Comparison of ENCODE assay signal across 8 mouse cellular contexts in genomic region chr11:102990152-102990663, GRCm38 (mm10). TPM values are rescaled to one million over a fixed set of nuclear protein-coding genes. Genes with fewer than 3 reads are reported as not detected.
DNase-seq lines count a peak whose midpoint lies in the region; ATAC-seq and TF ChIP-seq lines count a peak whose summit lies in the region.

No protein-coding gene starts in this region.

- H3K4me1 ChIP-seq in heart, adult 2 months (ENCODE audit: control insufficient read depth, insufficient read depth, low read length) = no peaks in the 10 kb centered on the region
- no peaks in the 10 kb centered on the region for H3K4me1 ChIP-seq in embryonic fibroblast, embryonic 13.5 days (ENCODE audit: control insufficient read depth, insufficient read depth, low read length)
- peaks cover 16% of the 10 kb centered on the region for H3K4me1 ChIP-seq in hindbrain, embryonic 14.5 days (replicated peaks; ENCODE audit: control insufficient read depth, insufficient read depth, low read length)
- H3K4me1 ChIP-seq in limb, embryonic 14.5 days (ENCODE audit: control insufficient read depth, insufficient read depth, low read length) = peaks cover 15% of the 10 kb centered on the region; the same call in 1 of the 2 replicates
- H3K4me1 ChIP-seq in neural tube, embryonic 11.5 days (ENCODE audit: control insufficient read depth, insufficient read depth, low read length) = peaks cover 11% of the 10 kb centered on the region

- H3K4me3 ChIP-seq in heart, adult 2 months = peak overlapping the region; percentile 50
- peak overlapping the region; percentile 10 for H3K4me3 ChIP-seq in embryonic fibroblast, embryonic 13.5 days (ENCODE audit: insufficient read depth, low read length)
- H3K4me3 ChIP-seq in hindbrain, embryonic 14.5 days (replicated peaks; ENCODE audit: low read length) = peak overlapping the region; percentile 12
- H3K4me3 ChIP-seq in limb, embryonic 14.5 days (replicated peaks; ENCODE audit: low read length) = peak overlapping the region; percentile 42
- H3K4me3 ChIP-seq in neural tube, embryonic 11.5 days (ENCODE audit: low read depth, low read length) = peak overlapping the region; percentile 22

- TF ChIP-seq EP300 in heart, adult 2 months (IDR thresholded peaks at IDR 0.05; ENCODE audit: insufficient read depth, low read depth, low read length) = no peak

- WGBS in heart, adult 2 months = 6% methylated on average over 29 of the region's 29 CpGs
- WGBS in hindbrain, embryonic 14.5 days = 1% methylated on average over 29 of the region's 29 CpGs
- WGBS in limb, embryonic 14.5 days = 9% methylated on average over 29 of the region's 29 CpGs
- 2% methylated on average over 29 of the region's 29 CpGs for WGBS in neural tube, embryonic 11.5 days

- H3K9me3 ChIP-seq in hindbrain, embryonic 14.5 days (ENCODE audit: control insufficient read depth, low read length) = no peaks in the 10 kb centered on the region
- H3K9me3 ChIP-seq in limb, embryonic 14.5 days (ENCODE audit: control insufficient read depth, low read length) = no peaks in the 10 kb centered on the region
- H3K9me3 ChIP-seq in neural tube, embryonic 11.5 days (ENCODE audit: control insufficient read depth, low read length) = no peaks in the 10 kb centered on the region

- peak overlapping the region; percentile 28 for H3K9ac ChIP-seq in heart, adult 2 months (ENCODE audit: low read depth, low read length)
- peak overlapping the region; percentile 9 for H3K9ac ChIP-seq in hindbrain, embryonic 14.5 days
- peak overlapping the region; percentile 51 for H3K9ac ChIP-seq in limb, embryonic 14.5 days (ENCODE audit: low read depth, low read length, severe bottlenecking)
- H3K9ac ChIP-seq in neural tube, embryonic 11.5 days (ENCODE audit: low read length) = peak overlapping the region; percentile 16; the same call in 1 of the 2 replicates

- no peak for ATAC-seq in hindbrain, embryonic 14.5 days (ENCODE audit: low FRiP score)
- no peak for ATAC-seq in limb, embryonic 14.5 days (ENCODE audit: low FRiP score, low read depth)
- ATAC-seq in neural tube, embryonic 11.5 days (ENCODE audit: insufficient read depth, low FRiP score, low TSS enrichment) = no peak
- ATAC-seq in erythroid progenitor cell, adult 5-6 weeks (replicated peaks; ENCODE audit: low FRiP score, poor library complexity, severe bottlenecking) = no peak

- intact Hi-C loops in heart, adult 2 months (cut with DNase I) = loop anchor here (5.0 kb wide), 1 partner anchor 218 kb away; no protein-coding TSS in a partner anchor

- H3K27ac ChIP-seq in heart, adult 2 months = no peak overlapping the region
- H3K27ac ChIP-seq in embryonic fibroblast, embryonic 13.5 days (ENCODE audit: insufficient read depth, low read length) = no peak overlapping the region
- no peak overlapping the region for H3K27ac ChIP-seq in hindbrain, embryonic 14.5 days
- H3K27ac ChIP-seq in limb, embryonic 14.5 days (replicated peaks; ENCODE audit: low read depth, low read length) = no peak overlapping the region
- H3K27ac ChIP-seq in neural tube, embryonic 11.5 days (ENCODE audit: low read depth, low read length) = no peak overlapping the region

- DNase-seq in heart, adult 2 months = peak; percentile 52 to 63
- DNase-seq in heart, adult 9 months (ENCODE audit: low spot score in 2 of 2) = no peak
- DNase-seq in adrenal gland, postnatal 36 days = peak; percentile 76 to 82
- DNase-seq in hindbrain, embryonic 14.5 days (ENCODE audit: low spot score) = no peak
- no peak for DNase-seq in limb, embryonic 14.5 days (ENCODE audit: low spot score)
- DNase-seq in neural tube, embryonic 11.5 days (ENCODE audit: low spot score) = peak; percentile 57

- TF ChIP-seq POLR2A in heart, adult 2 months (IDR thresholded peaks at IDR 0.05; ENCODE audit: insufficient read depth, low read depth, low read length) = no peak
- no peak for TF ChIP-seq POLR2A in embryonic fibroblast, embryonic 13.5 days (IDR thresholded peaks at IDR 0.05; ENCODE audit: low read depth, low read length)
- TF ChIP-seq POLR2A in limb, embryonic 14.5 days (IDR thresholded peaks at IDR 0.05; ENCODE audit: borderline replicate concordance, extremely low read depth, insufficient read depth, insufficient read length) = no peak

- no peaks in the 10 kb centered on the region for H3K27me3 ChIP-seq in heart, adult 2 months (ENCODE audit: control insufficient read depth, insufficient read depth, low read length)
- peaks cover 17% of the 10 kb centered on the region for H3K27me3 ChIP-seq in hindbrain, embryonic 14.5 days (ENCODE audit: control insufficient read depth, insufficient read depth, low read length)
- peaks cover 32% of the 10 kb centered on the region for H3K27me3 ChIP-seq in limb, embryonic 14.5 days (ENCODE audit: control insufficient read depth, insufficient read depth, low read length)
- peaks cover 35% of the 10 kb centered on the region for H3K27me3 ChIP-seq in neural tube, embryonic 11.5 days (ENCODE audit: control insufficient read depth, insufficient read depth, low read length)

- TF ChIP-seq CTCF in heart, adult 2 months (IDR thresholded peaks at IDR 0.05) = peak; percentile 72
- TF ChIP-seq CTCF in embryonic fibroblast, embryonic 13.5 days (IDR thresholded peaks at IDR 0.05; ENCODE audit: borderline replicate concordance, insufficient read depth, low read length) = peak; percentile 47; the same call in 1 of the 2 replicates

- no peaks in the 10 kb centered on the region for H3K36me3 ChIP-seq in heart, adult 2 months (ENCODE audit: control insufficient read depth, insufficient read depth, low read length)
- H3K36me3 ChIP-seq in hindbrain, embryonic 14.5 days (replicated peaks; ENCODE audit: control insufficient read depth, insufficient read depth) = peaks cover 12% of the 10 kb centered on the region
- peaks cover 17% of the 10 kb centered on the region for H3K36me3 ChIP-seq in limb, embryonic 14.5 days (ENCODE audit: control insufficient read depth, insufficient read depth, low read length)
- H3K36me3 ChIP-seq in neural tube, embryonic 11.5 days (ENCODE audit: control insufficient read depth, insufficient read depth, low read length) = peaks cover 4% of the 10 kb centered on the region; the same call in 1 of the 2 replicates

- H3K4me2 ChIP-seq in hindbrain, embryonic 14.5 days (replicated peaks) = peak overlapping the region; percentile 53
- peak overlapping the region; percentile 80 for H3K4me2 ChIP-seq in limb, embryonic 14.5 days (replicated peaks; ENCODE audit: low read depth, low read length, severe bottlenecking)
- H3K4me2 ChIP-seq in neural tube, embryonic 11.5 days (ENCODE audit: low read depth) = peak overlapping the region; percentile 48

- no peaks in the 10 kb centered on the region for H3K79me2 ChIP-seq in heart, adult 2 months (replicated peaks; ENCODE audit: control insufficient read depth, insufficient read depth, low read length)

RNA-seq across cellular contexts. Expression of gene Nmt1, which starts 37.8 kb away (rescaled TPM):
- total RNA-seq in heart, adult 2 months (2021) = 10 to 100 TPM; 60.5 to 67.2 TPM
- polyA plus RNA-seq in heart, adult 2 months (2012; rRNA removed) = 37.1 and 55.3 TPM in 2 replicates
- 100 to 1,000 TPM; 100 to 114 TPM for total RNA-seq in adrenal gland, postnatal 36 days (2021)
- 91.1 and 111 TPM in 2 replicates for polyA plus RNA-seq in embryonic fibroblast, embryonic 13.5 days (2011; ENCODE audit: insufficient read length, low read depth, missing spikeins)
- polyA plus RNA-seq in hindbrain, embryonic 14.5 days (2014; fragmentation: Nextera tagmentation; extraction: Ambion mirVana) = 31.8 and 34.3 TPM in 2 replicates
- polyA plus RNA-seq in limb, embryonic 14.5 days (2012; rRNA removed) = 45.9 and 48.9 TPM in 2 replicates
- 50.2 and 53.9 TPM in 2 replicates for polyA plus RNA-seq in limb, embryonic 14.5 days (2014; fragmentation: Nextera tagmentation; extraction: Ambion mirVana)
- 51.5 and 53.3 TPM in 2 replicates for polyA plus RNA-seq in neural tube, embryonic 11.5 days (2014; fragmentation: Nextera tagmentation; extraction: Ambion mirVana)
- total RNA-seq in erythroid progenitor cell, adult 5-6 weeks (2015; ENCODE audit: low replicate concordance) = 25.2 and 31.0 TPM in 2 replicates
- 27.1 and 35.8 TPM in 2 replicates for total RNA-seq in erythroid progenitor cell, adult 5-6 weeks (2017; ENCODE audit: low replicate concordance)

RNA-seq across cellular contexts. Expression of gene Dcakd, which starts 37.9 kb away (rescaled TPM):
- total RNA-seq in heart, adult 2 months (2021) = 10 to 100 TPM; 69.3 to 75.0 TPM
- 122 and 139 TPM in 2 replicates for polyA plus RNA-seq in heart, adult 2 months (2012; rRNA removed)
- total RNA-seq in adrenal gland, postnatal 36 days (2021) = 10 to 100 TPM; 65.4 to 66.8 TPM
- 57.7 and 66.6 TPM in 2 replicates for polyA plus RNA-seq in embryonic fibroblast, embryonic 13.5 days (2011; ENCODE audit: insufficient read length, low read depth, missing spikeins)
- 161 and 166 TPM in 2 replicates for polyA plus RNA-seq in hindbrain, embryonic 14.5 days (2014; fragmentation: Nextera tagmentation; extraction: Ambion mirVana)
- polyA plus RNA-seq in limb, embryonic 14.5 days (2012; rRNA removed) = 182 and 259 TPM in 2 replicates
- polyA plus RNA-seq in limb, embryonic 14.5 days (2014; fragmentation: Nextera tagmentation; extraction: Ambion mirVana) = 173 and 185 TPM in 2 replicates
- 319 and 323 TPM in 2 replicates for polyA plus RNA-seq in neural tube, embryonic 11.5 days (2014; fragmentation: Nextera tagmentation; extraction: Ambion mirVana)
- total RNA-seq in erythroid progenitor cell, adult 5-6 weeks (2015; ENCODE audit: low replicate concordance) = 6.8 and 13.4 TPM in 2 replicates
- total RNA-seq in erythroid progenitor cell, adult 5-6 weeks (2017; ENCODE audit: low replicate concordance) = 4.4 and 10.7 TPM in 2 replicates

RNA-seq across cellular contexts. Expression of gene C1ql1, which starts 43.7 kb away (rescaled TPM):
- total RNA-seq in heart, adult 2 months (2021) = not detected
- 0.10 TPM in 1 of 2 replicates, not detected in the other for polyA plus RNA-seq in heart, adult 2 months (2012; rRNA removed)
- total RNA-seq in adrenal gland, postnatal 36 days (2021) = 10 to 100 TPM; 32.8 to 40.4 TPM
- not detected in 2 replicates for polyA plus RNA-seq in embryonic fibroblast, embryonic 13.5 days (2011; ENCODE audit: insufficient read length, low read depth, missing spikeins)
- polyA plus RNA-seq in hindbrain, embryonic 14.5 days (2014; fragmentation: Nextera tagmentation; extraction: Ambion mirVana) = 12.0 and 14.6 TPM in 2 replicates
- 3.3 and 4.8 TPM in 2 replicates for polyA plus RNA-seq in limb, embryonic 14.5 days (2012; rRNA removed)
- polyA plus RNA-seq in limb, embryonic 14.5 days (2014; fragmentation: Nextera tagmentation; extraction: Ambion mirVana) = 1.9 and 3.8 TPM in 2 replicates
- 2.9 and 4.0 TPM in 2 replicates for polyA plus RNA-seq in neural tube, embryonic 11.5 days (2014; fragmentation: Nextera tagmentation; extraction: Ambion mirVana)
- total RNA-seq in erythroid progenitor cell, adult 5-6 weeks (2015; ENCODE audit: low replicate concordance) = not detected in 2 replicates
- total RNA-seq in erythroid progenitor cell, adult 5-6 weeks (2017; ENCODE audit: low replicate concordance) = not detected in 2 replicates

Comparison
In these comparisons a context has a peak if more than half of its experiments do, and no peak if none do; other contexts are left out.
1. DNase-seq: peak in heart, adult 2 months (2 of 2), adrenal gland, postnatal 36 days (2 of 2) and neural tube, embryonic 11.5 days (single experiment); none in heart, adult 9 months (0 of 2), hindbrain, embryonic 14.5 days (single experiment) and limb, embryonic 14.5 days (single experiment).
2. Peak in every context shown above with its lines, with median percentiles within 50 percentile points of each other: H3K4me3 ChIP-seq, H3K9ac ChIP-seq and H3K4me2 ChIP-seq.